Mouse (Mus musculus) cerebellum, adult 2 months (tissue): ENCODE data around the gene Abi3.

Experiments used
- CTCF ChIP-seq: fragments of 200-500 bp; IDR thresholded peaks from 2 replicates; pipeline ENCODE4 v1.5.1; 2011; ENCODE audit warnings: low read depth, mild to moderate bottlenecking, control low read depth, low read length, moderate library complexity, borderline replicate concordance; ENCODE audit not compliant: insufficient read depth
- POLR2A ChIP-seq: fragments of 200-500 bp; IDR thresholded peaks from 2 replicates; pipeline ENCODE4 v1.6.1; 2011; ENCODE audit warnings: low read length, control low read depth, borderline replicate concordance; ENCODE audit not compliant: insufficient read depth

DNA sequence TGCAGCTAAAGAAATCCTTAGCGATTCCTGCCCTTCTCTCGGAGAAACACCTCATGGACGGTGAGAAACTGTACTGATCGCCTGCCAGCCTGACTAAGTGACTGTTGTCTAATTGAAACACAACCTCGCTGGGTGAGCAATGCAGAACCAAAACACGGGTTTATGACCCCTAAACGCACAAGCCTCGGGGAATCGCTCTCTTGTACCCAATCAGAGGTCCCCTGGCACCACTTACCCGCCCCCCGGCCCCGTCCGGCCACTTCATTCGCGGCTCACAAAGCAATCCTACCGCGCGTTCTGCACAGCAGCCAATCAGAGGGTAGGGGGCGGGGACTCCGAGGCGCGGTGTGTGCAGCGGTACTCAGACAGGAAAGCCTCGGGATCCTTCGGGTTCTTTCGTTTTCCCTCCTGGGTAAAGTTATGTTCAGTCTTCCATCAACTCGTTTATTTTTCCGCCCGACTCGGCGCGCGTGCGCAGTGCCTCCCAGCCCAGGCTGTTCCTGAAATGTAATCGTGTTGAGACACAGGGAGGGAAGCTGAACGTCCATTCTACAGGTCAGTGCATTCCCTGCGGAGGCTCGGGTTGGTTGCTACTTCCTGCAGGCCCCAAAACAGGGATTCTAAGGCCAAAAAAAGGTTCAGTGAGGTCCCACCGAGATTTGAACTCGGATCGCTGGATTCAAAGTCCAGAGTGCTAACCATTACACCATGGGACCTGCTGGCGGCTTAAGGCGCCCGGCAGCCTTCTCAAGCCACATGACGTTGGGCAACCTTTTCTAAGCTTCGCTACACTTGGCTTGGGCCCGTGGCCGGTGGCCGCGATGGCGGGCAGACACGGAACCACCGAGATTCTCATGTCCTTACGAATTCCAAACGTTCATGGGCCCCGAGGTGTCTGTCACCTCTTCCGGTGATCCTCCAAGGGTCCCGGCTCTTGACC, 16.5 kb upstream of the Abi3 start:
- TF ChIP-seq POLR2A (peak; percentile 68; the same call in 1 of the 2 replicates), CTCF (no peak)
